Mouse (Mus musculus): ENCODE data around the gene Cyp2c55. TPM values are rescaled to one million over a fixed set of nuclear protein-coding genes. Genes with fewer than 3 reads are reported as not detected.

The Cyp2c55 gene
- total RNA-seq (2021), result not detected

DNA sequence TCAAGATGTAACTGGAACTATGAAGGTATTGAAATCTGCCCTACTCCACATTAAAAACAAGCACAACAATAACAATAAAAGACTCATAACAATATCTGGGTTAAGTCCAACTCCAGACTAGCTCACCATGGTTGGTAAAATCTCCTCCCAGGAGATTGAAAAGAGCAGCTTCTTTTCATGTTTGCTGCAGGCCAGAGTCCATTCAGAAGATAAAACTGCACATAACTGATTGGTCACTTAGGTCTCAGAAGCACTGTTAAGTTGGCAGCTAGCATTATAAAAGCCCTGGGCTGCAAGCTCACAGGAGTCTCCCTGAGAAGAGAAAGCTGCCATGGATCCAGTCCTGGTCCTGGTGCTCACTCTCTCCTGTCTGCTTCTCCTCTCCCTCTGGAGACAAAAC lies at the start of gene Cyp2c55:
Cyp2c55 (plus strand) TSS at position 305 of the 400 bp plus-strand sequence.
- DNase-seq (ENCODE audit: low spot score), result no peak
- intact Hi-C loops (cut with DNase I), result no loop called here

DNA sequence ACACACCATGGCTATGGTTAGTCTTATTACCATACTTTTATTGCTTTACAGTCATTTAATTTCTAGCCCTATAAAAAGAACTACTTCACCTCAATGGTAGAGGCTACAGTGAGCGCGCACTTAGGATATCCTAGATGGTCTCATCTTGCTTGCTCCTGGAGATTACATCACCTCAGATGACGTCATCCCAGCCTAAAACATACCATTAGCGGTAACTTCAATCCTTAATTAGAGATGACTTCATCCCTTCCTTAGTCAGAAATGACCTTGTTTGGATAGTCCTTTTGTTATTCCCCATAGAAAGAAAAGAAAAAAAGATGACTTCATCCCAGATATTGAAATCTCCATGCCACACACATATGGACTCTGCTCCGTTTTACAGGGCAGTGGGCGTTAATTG lies 36.1 kb upstream of the Cyp2c55 start:
- intact Hi-C loops (cut with DNase I), result no loop called here
- DNase-seq (ENCODE audit: low spot score), result no peak

DNA sequence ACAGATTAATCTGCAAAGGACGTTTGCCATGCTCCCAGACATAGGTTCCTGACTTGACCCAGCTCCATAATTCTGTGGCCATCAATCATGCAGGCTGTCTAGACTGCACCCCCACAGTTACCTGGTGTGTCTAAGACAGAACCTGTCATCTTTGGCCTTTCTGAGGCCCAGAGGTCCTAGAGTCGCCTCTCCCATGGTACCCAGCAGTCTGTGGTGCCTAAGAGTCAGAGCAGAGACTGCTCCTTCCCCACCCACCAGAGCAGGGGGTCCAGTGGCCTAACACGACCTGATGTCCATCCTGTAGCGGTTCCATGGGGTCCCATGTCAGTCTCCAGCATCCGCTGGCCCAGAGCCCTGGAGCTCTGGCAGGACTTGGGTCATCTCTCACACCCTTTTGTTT lies 34.2 kb upstream of the Cyp2c55 start:
- intact Hi-C loops (cut with DNase I), result no loop called here
- DNase-seq (ENCODE audit: low spot score), result no peak

DNA sequence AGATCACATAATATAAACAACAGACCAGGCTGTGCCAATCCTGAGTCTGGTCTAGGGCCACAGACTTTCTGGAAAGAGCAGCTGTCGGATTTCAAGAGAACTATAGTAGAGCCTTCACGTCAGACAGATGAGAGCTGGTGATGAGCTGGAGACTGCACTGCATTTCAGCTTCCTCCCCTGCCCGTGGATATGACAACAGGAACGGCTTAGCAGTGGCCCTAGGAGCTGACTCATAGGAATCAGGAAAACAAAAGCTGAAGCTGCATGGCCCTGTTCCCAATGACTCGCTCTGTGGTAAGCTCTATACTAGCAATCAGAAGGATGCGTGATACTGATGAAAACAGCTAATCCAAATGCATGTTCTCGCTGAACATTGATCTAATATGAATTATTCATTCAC lies 33.2 kb upstream of the Cyp2c55 start:
- intact Hi-C loops (cut with DNase I), result no loop called here
- DNase-seq (ENCODE audit: low spot score), result no peak

DNA sequence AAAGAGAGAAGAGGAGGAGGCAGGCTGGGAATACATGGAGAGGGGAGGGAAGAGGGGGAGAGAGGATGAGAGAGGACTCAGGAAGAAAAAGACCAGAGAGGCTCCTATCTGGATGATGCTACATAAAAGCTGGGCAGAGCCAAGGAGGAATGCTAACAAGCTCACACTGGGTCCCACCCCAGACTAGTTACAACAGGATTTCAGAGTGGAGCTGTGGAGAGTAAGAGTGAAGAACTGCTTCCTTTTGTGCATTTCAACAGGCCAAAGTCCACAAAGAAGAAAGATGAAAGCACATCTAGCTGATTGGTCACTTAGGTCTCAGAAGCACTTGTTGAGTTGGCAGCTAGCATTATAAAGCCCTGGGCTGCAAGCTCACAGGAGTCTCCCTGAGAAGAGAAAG lies 30.6 kb upstream of the Cyp2c55 start:
- intact Hi-C loops (cut with DNase I), result no loop called here
- no peak for DNase-seq (ENCODE audit: low spot score)

DNA sequence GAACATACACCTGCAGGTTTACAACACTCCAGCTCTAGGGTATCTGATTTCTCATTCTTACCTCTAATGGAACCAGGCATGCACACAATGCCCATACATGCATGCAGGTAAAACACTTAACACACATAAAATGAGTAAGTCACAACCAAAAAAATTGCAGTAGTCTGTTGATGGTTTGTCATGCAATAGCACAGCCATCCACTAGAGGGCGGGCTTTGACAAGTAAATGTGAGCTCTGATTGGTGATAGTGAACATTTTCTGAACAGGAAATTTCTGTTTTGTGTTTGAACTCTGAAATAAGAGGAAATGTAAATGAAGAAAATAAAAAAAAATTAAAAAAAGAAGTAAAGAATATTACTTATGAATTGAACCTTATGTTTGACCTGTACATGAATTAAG lies 24.9 kb upstream of the Cyp2c55 start:
- intact Hi-C loops (cut with DNase I), result loop anchor here (1.0 kb wide), 1 partner anchor 1243 kb away; no protein-coding TSS in a partner anchor
- DNase-seq (ENCODE audit: low spot score), result peak; percentile 6

DNA sequence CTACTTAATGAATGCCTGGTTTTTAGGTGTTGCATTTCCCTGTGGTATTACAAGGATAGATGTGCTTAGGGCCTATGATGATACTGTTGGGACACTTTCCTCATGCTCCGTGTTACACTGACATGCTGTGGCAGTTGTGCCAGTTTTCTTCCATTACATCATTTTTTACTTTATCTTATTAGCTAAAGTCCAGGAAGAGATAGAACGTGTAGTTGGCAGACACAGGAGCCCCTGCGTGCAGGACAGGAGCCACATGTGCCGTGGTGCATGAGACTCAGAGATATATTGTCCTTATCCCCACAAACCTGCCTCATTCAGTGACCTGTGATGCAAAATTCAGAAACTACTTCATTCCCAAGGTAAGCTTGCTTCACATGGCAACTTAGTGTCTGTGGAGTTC lies 8.6 kb upstream of the Cyp2c55 start:
- intact Hi-C loops (cut with DNase I), result no loop called here
- DNase-seq (ENCODE audit: low spot score), result no peak

DNA sequence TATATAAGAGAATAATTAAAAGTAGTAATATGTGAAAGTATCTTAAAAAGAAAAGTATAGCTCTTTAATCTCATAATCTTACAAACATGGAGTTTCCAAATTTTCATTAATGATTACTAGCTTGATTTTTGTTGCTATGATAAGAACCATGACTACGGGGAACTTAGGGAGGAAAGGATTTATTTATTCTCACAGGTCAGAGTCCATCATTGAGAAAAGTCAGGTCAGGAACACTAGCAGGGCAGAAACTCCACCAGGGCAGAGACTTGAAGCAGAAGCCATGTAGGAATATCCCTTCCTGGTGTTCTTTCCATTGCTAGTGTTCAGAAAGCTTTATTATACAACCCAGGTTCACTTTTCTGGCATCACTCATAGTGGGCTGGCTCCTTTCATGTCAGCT lies 8.1 kb upstream of the Cyp2c55 start:
- no peak for DNase-seq (ENCODE audit: low spot score)
- intact Hi-C loops (cut with DNase I), result no loop called here

DNA sequence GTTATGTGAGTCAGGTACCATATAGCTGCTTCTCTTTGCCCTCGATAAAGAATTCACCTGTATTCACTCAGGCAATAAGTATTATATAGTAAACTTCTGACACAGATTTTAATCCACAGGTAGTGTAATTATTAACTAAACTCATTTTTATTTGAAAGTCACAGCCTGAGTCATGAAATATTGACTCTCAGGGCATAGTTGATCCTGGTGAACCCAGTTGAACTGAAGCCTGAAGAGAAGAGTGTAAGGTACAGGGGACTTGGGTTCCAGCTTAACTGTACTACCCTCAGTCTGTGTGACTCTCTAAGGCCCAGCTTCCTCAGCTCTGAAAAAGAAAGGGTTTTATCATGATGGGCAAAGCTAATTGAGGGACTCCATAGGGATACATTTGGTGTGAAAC lies 1.7 kb upstream of the Cyp2c55 start:
- DNase-seq (ENCODE audit: low spot score), result no peak
- intact Hi-C loops (cut with DNase I), result no loop called here

DNA sequence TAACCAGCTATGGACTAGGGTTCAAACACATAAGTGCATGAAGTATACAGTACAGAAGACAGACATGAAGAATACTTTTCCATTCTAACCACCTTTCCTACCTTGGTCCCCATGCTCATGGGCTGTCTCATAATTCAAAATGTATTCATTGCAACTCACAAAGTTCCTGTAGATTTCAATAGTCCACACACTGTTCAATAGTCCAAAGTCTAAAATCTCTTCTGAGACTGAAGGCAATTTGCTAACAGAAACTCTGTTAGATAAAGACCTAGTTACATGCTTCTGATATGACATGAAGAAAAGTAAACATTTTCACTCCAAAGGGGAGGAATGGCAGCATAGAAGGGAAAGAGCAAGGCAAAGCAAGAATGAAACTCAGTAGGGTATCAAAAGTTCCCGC lies 51.1 kb downstream of the Cyp2c55 start:
- intact Hi-C loops (cut with DNase I), result no loop called here
- DNase-seq (ENCODE audit: low spot score), result no peak

DNA sequence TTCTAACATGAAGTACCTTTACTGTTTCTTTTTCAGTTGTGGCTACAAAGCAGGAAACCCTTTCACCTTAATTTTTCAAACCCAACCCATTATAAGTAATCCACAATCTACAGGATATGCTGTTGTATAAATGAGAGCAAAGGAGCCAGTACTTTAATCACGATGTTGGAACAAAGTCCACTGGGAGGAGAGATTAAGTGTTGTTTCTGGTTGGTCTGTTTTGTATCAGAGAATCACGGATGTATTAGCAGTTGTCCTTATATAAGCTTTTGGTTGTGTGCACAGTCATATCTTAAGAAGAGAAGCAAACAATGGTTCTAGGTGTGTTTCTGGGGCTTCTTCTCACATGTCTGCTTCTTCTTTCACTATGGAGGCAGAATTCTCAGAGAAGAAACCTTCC lies 53.9 kb downstream of the Cyp2c55 start, which contains the start of gene Cyp2c65:
Cyp2c65 (plus strand) TSS at position 297 of the 400 bp plus-strand sequence.
- intact Hi-C loops (cut with DNase I), result no loop called here
- no peak for DNase-seq (ENCODE audit: low spot score)

Small RNAs within 50 kb of the gene (microRNA-seq; reads per million reads assigned to microRNA genes)
- gene Gm23800, result not detected

Other genes starting within 250 kb of the Cyp2c55 start
- gene Noc3l, start 187.8 kb upstream of the Cyp2c55 start, total RNA-seq (2021), result 1 to 10 TPM; 6.1 to 6.7 TPM
- 1 to 10 TPM; 5.9 to 6.7 TPM for gene Tbc1d12, start 170.4 kb upstream of the Cyp2c55 start, total RNA-seq (2021)
- under 1 TPM; 0.73 TPM for gene Hells, start 76.1 kb upstream of the Cyp2c55 start, total RNA-seq (2021)
- not detected for gene Cyp2c65, start 54.0 kb downstream of the Cyp2c55 start, total RNA-seq (2021)
- not detected for gene Cyp2c66, start 106.9 kb downstream of the Cyp2c55 start, total RNA-seq (2021)

Measured in heart, postnatal 25 days (tissue).